Mouse (Mus musculus) liver, adult 2 months (tissue): ENCODE data around the gene Dclk1.

Experiments
- CTCF ChIP-seq: fragments of 200-500 bp; IDR thresholded peaks from 2 replicates; pipeline ENCODE4 v1.5.1; 2011; ENCODE audit warnings: low read depth, low read length, control low read depth
- POLR2A ChIP-seq: fragments of 200-500 bp; IDR thresholded peaks from 2 replicates; pipeline ENCODE4 v1.6.1; 2011; ENCODE audit warnings: low read length, control low read depth; ENCODE audit not compliant: insufficient read depth; ENCODE audit errors: extremely low read depth

DNA sequence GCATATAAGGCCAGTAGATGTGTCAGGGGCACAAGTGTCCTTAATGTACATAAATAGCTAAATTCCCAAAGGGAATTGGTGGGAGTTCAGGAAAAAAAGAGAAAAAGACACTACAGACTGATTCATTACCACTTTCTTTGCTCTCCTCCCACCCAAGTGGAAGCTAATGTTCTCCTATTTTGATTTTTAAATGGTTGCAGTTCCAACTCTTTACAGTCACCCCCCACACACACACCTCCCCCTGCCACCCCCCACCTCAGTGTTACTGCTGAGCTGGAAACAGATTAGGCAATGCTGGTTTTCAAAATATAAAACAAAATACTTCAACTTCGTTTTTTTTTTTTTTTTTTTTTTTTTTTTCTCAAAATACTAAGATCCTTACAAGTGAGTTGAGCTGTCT, 81.9 kb downstream of the Dclk1 start:
- no peak for TF ChIP-seq POLR2A
- no peak for TF ChIP-seq CTCF
